Mouse (Mus musculus): Measurements from ENCODE around the gene Zfp985.
"Not testable (repeated sequence)": the region's sequence is repeated elsewhere in the genome, so short reads cannot be mapped to it uniquely, and the experiment has no call there.

Gene Zfp985

DNA sequence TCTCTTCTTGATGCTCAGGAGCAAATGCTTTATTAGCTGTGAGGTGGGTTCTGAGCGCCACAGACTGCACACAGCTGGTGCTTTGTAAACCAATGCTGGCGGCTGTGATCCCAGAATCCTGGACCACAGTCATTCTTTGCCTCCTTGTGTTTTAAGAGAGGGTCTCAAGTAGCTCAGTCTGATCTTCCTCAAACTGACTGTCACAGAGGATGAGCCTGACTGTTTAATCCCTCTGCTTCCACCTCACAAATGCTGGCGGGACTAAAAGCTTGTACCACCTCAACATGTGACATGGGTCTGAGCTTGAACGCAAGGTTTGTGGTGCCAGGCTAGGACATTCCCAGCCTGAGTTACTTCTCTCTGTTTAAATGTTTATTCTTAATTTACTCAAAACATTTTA, 52.4 kb downstream of the Zfp985 start:
- DNase-seq (ENCODE audit: low spot score), result no peak

DNA sequence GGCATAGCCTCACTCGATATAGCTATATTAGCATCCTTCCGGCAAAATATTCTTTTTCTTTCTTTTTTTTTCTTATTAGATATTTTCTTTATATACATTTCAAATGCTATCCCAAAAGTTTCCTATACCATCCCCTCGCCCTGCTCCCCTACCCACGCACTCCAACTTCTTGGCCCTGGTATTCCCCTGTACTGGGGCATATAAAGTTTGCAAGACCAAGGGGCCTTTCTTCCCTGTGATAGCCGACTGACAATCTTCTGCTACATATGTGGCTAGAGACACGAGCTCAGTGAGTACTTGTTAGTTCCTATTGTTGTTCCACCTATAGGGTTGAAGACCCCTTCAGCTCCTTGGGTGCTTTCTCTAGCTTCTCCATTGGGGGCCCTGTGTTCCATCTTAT, 53.4 kb downstream of the Zfp985 start:
- not testable (repeated sequence) for DNase-seq (ENCODE audit: low spot score)

DNA sequence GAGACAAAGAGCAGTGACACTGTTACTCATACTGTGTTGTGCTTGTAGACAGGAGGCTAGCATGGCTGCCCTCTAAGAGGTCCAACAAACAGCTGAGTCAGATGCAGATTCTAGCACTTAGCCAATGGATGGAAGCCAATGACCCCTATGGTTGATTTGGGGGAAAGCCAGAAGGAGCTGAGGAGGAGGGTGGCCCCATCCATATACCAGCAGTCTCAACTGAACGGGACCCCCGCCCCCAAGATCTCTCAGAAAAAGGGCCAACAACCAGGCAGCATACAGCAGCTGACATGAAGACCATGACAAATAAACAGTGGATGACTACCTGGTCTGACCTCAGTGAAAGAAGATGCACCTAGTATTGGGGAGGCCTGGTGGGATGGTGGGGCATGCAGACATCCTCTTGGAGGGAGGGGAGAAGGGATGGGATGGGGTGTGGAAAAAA, 80.8 kb downstream of the Zfp985 start:
- DNase-seq (ENCODE audit: low spot score), result not testable (repeated sequence)

Data from yolk sac, embryonic 10.5 days (tissue).